Mouse (Mus musculus) lung, postnatal 10 days (tissue): ENCODE measurements around the gene Prf1.

Experiments used
- DNase-seq: peaks from one replicate; pipeline ENCODE4 v3.0.0; 2021

Gene Prf1

DNA sequence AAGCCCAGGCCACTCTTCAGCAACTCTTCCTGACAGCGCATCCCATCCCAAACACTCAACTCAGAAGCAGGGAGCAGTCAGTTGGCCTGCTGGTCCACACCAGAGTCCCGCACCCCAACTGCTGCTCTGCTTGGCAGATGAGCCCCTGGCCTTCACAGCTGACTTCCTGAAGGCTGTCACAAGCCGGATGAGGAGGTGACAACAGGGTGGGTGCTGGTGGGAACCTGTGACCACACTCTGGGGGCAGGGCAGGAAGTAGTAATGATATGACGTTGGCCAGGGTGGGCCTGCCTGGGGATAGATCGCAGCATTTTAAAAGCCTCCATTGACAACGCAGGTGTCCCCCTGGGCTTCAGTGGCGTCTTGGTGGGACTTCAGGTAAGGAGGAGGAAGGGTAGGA is at the start of gene Prf1:
Gene Prf1, plus strand, starts transcription at position 357 of the 400 bp plus-strand sequence.
- peak; percentile 38 for DNase-seq

DNA sequence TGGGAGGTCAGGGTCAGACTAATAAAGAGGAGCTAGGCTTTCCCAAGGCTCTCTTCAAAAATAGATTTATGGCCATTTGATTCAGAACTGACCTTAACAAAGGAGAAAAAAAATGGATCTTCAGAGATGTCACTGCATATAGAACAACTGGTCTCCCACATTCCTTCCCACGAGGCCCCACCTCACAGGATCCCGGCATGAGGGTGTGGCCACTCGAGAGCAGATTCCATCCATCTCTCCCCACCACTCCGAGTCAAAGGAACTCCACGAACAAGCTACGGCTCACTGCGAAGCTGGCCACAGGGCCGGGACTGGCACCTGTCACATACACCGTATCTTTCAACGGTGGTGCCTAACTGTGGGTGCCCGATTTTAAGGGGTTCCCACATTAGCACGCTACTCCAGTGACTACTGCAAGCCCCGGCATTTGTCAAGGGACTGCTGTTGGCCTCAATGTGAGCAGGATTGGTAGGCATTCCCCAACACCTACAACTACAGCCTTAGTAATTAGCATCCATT is 49.0 kb upstream of the Prf1 start:
- DNase-seq = no peak

DNA sequence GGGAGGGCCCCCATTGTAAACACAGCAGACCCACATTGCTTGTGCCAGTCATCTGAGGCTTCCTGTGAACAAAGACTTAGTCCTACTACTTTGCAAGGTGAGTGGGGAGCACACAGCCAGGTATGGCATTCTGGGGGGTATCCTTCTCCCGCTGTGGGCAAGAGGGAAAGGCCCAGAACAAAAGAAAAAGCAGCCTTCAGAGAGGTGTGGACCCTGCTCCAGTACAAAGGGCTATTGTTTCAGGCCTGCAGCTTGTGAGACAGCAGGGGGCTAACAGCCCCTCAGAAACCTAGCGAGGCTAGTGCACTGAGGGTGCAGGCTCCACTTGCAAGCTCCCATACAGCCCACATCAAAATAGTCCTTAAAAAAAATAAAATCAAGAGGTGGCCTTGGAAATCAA is 47.7 kb upstream of the Prf1 start:
- no peak for DNase-seq

DNA sequence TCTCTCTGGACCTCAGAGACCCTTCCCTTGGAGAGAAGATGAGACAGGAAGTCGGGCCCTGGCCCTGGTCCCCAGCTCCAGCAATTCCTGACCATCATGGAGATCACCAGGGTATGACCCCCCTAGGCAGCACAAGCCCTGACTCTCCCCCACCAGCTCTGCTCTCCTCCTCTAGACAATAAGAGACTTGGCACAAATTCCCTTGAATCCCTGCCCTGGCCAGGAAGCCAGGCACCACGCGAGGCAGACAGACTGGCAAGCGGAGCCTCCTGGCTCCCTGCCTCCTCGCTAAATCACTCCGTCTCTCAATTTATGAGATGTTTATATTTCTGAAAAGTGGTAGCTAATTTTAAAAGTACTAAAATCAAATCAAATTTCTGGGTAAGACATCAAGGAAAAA is 42.9 kb upstream of the Prf1 start:
- peak; percentile 80 for DNase-seq

DNA sequence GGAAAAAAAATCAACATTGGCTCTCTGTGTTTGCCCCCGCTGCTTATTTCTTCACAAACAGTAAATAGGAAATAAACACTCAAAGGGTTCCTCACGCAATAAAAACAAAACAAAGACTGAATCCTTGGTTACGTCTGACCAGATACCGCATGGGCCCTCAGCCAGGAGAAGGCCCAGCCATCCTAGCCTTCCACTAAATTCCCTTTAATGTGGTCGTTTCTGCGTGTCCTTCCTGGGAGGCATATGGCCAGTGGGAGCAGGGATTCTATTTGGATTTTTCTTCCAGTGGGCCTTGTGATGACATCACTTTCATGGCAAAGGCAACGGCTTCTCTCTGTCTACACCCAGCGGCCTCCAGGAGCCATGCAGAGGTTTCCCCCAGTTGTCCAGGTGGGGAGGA is 42.4 kb upstream of the Prf1 start:
- peak; percentile 52 for DNase-seq

DNA sequence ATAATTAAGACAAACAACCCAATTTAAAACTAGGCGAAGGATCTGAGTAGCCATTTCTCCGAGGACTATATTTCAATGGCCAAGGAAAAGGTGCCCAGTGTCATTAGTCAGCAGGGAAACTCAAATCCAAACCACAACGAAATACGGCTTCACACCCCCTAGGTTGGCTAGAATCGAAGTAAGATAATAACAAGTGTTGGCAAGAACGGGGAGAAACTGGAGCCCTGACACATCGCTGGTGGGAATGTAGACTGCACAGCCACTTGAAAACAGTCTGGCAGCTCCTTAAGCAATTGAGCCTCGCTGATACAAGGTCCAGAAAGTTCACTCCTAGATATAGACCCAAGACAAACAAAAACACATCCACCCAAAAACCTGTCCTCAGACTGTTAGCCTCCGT is 41.0 kb upstream of the Prf1 start:
- DNase-seq = no peak

DNA sequence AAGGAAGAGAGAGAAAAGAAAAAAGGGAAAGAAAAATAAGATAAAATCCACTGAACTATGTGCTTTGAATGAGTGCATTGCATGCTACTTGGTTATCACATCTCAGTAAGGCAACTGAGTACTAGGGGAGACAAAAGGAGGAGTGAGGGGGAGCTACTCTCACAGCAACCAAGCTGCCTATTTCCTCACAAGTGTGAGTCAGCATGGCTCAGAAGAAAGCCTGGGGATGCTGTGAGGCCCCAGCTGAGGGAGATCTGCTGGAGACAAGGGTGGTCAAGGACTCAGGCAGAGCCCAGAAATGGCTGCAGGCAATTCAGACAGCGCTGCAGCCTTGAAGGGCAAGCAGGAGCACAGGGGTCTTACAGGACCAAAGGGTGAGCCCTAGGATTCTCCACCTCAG is 39.5 kb upstream of the Prf1 start:
- DNase-seq = no peak

DNA sequence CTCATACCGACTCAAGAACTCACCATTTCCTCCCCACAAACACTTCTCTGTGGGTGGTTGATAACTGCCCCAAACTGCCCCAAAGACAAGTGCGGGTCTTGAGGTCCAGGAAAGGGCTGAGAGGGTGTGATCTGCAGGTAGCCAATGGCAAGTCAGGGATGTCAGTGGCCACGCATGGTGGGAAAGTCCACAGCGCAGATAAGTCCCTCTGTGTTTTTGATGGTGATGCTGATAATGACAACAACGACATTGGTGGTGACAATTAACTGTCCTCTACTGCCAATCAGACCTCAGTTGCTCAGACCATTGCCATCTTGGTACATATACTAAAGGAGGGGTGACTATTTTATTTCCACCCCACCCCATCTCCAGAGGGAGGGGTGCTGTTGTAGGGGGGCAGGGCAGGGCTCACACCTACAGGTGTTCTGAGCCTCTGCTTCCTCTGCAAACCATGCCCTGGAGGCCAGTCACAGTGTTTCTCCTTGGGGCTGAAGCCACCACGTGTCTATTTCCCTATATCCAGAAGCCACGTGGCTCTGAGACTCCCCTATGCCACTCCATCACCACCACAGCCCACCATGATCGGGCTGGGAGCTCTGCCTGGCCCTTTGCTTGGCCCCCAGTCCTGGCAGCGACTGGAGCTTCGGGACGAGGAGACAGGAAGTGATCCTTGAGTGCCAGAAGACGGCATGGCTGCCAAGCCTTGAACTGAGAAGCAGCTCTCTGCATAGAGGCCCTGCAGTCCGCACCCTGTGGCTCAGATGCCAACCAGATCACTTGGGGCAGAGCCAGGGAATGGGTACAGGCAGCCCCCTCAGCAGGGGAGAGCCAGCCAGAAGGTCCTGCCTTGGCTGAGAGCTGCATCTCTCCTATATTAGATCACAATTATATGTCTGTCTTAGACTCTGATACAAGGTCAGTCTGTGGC is 36.1 kb upstream of the Prf1 start:
- DNase-seq = peak; percentile 55

DNA sequence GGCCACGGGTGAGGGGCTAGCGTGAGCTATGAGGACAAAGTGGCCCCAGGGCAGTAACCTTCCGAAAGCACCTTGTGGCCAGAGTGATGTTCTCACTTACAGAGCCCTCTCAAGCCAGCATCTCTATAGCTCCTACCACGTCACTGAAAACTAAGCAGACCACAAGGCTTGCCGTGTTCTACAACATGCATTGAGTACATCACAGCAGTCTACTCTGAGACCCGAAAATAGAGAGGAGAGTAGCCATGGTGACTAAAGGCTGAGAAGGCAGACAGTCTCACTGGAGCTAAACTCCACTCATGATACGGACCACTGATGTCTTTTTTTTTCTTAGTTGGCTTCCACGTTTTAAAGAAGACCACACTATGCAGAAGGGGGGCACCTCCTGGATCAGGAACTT is 34.0 kb upstream of the Prf1 start:
- no peak for DNase-seq

DNA sequence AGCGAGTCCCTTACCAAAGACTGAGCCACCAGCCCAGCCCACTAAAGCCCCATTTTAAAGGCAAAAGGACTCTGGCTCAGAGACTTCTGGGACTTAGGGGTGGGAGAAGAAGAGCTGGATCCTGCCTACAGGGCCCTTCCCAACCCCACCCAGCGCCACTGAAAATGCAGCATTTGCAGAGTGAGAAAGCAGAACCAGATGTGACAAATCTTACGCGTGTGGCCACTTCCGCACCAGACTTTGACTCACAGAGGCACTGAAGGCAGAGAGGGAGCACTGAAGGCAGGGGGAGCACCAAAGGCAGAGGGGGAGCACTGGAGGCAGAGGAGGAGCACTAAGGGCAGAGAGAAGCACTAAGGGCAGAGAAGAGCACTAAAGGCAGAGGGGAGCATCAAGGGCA is 30.3 kb upstream of the Prf1 start:
- no peak for DNase-seq

DNA sequence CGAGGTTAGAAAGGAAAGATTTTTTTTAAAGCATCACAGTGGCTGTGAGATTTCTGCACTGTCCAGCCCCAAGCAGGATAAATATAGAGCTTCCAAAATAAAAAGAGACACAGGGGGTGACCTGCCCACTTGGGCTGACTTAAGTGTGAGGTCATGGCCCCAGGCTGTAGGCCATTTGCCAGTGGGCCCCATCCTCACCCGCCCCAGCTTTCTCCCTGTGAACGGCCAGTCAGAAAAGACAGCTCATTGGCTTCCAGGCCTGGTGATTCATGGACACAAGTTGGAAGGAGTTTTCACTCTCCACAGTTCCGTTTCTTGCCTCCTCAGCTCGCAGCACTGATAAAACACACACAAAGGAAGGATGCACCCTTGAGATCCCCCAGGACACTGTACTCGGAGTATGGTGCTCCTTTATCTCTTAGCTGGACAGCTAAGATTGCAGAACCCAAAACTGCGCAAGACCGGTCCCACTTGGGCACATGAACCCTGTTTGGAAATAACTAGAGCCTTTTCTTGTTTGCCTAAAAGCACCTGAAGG is 25.5 kb upstream of the Prf1 start:
- DNase-seq = no peak

DNA sequence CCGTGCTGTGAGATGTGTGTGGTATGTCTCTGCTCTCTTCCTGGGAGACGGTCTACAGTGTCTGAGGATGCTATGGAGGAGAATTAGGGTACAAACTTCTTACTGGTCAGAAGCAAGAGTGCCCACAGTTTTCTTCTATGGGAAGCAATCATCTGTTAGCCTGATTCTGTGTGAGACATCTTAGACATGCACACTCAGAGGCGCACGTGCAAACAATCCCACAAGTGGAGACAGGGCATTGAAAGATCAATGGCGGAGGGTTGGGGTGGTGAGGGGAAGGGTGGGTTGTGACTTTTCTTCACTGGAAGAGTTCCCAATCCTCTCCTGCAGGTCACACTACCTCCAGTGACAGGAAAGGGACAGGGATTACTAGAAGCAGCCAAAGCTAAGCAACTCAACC is 25.0 kb upstream of the Prf1 start:
- no peak for DNase-seq

DNA sequence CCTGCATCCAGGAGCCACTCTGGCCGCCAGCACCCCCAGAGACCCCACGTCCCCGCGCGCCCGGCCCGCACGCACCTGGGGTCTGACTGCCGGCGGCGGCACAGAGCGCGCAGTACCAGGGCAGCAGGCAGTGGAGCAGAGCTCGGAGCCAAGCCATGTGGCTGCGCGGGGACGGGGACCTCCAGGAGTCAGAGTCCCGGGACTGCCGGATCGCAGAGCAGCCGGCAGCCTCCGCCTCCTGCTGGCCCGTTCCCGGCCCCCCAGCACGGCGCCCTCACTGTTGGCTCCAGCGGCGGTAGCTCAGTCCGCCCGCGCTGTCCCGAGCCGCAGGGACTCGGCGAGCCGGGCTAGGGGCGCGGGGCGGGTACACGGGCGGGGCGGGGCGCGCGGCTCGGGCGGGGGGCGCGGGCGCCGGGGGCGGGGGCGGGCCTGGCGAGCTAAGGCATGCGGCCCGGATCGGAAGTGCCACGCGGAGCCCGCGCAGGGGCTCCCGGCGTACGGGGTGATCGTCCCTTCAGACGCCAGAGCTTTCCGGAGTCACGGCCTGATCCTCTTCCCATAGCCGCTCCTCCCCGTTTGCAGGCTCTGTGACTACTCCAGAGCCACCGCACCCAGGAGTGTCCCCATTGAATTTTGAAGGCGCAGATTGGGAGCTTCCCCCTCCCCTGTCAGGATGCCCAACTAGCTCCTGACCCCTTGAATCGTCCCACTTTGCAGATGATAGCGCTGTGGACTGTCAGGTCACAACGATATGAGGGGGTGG is 24.4 kb upstream of the Prf1 start, which contains the start of gene Adamts14:
Gene Adamts14, minus strand, starts transcription at position 358 of the 763 bp plus-strand sequence.
- DNase-seq = peak; percentile 54

DNA sequence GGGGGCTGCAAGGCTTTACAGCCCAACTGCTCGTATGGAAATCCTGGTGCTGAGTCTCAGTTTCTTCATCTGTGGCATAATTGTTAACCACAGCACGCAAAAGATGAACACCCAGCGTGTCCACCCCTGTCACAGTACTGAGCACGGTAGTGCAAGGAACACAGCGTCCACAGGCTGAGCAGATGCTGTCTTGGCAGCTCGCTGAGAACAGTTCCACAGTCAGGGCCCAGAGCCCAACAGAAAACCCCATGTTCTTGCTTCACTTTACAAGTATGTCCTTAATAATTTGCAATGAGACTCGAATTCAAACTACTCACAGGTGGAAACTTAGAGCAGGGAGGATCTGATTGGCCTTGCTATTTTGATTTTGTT is 23.8 kb upstream of the Prf1 start:
- peak; percentile 45 for DNase-seq

DNA sequence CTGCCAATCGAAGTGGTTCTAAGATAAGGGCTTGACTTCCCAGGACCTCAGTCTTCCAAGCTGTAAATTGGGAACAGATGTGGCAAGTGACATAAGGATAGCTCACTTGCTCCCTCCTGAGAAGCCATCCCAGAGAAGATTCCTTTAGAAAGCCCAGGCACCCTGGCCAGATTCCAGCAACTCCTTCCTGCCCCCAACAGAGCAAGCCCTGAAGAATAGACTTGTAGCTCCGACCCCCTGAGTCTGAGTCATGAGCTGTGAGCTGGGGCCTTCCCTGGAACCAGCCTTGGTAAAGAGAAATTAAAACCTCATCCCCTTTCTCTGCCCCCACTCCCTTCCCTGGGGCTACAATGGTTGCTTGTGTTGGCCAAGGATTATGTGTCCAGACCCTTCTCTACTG is 23.1 kb upstream of the Prf1 start:
- peak; percentile 29 for DNase-seq

DNA sequence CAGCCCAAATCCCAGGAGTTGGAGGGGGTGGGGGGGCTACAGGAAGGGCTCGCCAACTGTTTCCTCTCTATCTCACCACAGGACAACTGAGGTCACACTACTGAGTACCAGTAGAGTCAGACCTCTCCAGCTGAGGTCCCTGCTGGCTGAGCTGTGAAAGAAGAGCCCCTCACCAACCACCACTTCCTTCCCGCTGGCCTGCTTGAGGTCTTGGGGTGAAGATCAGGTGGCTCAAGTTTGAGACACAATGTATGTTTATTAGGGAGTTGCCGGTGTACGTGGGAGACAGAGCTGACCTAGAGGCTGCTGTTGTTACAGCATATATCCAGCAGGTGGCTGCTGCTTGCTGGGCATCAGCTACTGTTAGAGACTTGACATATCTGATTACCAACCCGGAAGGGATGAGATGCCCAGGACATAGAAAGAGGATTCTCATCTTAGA is 21.9 kb upstream of the Prf1 start:
- DNase-seq = peak; percentile 49

DNA sequence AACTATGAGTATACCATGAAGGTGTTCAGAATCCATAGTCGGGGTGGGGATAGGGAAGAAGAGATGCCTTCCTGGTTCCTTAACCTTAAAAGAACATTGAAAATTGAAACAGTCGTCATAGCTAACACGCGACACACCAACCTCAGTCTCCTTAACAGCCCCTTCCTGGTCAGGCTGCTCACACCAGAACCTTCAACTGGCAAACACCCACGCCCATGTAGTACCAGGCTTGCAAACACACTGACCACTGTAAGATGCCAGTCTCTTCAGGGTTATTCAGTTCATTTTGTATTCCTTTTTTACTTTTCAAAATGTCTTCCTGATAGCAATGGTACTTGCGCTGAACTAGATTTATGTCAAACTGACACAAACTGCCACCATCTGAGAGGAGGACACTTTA is 20.6 kb upstream of the Prf1 start:
- DNase-seq = no peak

DNA sequence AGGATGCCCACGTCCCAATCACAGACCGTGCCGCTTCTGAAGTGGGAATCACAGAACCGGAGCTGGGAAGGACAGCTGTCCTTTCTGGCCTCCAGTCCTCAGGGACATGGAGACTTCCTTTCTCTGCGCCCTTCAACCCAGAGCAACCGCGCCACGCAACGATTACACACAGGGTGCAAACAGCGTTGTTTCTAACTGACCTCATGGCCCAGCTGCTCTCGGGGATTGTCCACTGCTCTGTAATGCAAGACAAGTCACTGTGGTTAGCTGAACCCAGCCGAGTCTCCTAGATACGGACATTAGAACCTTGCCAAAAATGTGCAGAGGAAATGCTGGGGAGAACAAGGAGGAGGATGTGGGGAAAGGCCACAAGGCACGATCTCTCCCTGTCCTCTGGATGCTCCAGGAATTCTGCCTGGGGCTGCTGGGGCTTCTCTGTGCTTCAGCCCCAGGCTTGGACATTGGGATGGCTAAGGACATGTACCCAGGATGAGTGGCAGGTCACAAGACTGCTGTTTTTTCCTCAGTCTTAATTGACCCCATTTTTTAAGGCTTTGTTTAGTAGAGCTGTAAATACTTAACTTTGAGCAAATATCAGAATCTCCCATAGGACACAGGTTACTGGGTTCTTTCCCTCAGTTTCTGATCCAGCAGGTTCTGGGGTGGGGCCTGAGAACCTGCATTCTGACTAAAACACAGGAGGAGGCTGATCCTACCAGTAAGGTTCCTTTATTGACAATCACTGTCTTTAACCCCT is 19.5 kb upstream of the Prf1 start:
- DNase-seq = peak; percentile 75

DNA sequence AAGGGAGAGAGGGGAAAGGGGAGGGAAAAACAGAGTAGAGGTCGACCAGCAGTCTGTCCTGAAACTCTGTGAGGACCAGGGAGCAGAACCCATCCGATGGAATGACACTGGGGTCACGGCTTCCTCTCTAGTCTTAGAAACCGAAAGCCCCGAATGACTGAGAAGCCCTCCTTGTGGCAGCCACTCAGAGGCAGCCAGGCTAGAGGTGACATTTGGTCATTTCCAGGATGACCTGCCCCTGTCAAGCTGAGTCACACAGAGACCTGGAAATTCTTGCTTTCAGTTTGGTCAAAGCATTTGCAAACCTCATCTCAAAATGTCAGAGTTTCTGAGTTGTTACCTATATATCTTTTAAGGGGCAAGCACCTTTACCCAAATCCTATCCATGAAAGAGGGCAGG is 16.5 kb upstream of the Prf1 start:
- DNase-seq = no peak

DNA sequence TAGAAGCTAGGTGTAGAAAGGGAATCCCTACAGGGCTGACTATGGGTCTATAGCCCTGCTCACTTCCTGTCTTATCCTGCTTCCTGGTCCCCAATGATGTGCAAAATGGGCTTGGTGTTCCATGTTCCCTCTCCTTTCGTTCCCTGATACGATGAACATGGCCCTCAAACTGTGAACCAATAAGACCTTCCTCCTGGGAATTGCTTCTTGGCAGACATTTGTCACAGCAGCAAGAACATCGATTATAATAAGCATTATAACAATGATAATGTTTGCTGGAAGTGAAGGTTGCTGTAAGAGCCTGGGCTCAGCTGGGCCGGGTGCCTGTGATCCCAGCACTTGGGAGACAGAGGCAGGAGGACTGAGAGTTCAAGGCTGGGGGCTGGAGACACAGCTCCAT is 13.3 kb upstream of the Prf1 start:
- no peak for DNase-seq

DNA sequence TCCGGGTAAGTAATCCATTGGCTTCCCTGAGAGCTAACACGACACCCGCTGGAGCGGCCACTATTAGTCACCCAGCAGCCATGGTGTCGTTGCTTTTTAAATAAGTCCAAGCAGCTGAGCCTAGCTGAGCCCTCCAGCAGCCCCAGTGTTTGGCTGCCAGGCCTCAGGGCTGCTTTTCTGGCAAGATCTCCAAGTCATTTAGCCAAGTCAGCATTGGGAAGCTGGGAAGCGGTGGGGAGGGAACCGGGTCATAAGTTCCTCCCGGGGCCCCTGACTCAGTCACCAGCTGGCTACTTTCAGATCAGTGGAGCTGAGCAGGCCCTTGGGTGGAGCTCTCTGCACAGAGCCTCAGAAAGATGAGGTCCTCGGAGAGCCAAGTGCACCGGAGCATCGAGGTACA is 12.4 kb upstream of the Prf1 start:
- DNase-seq = peak; percentile 82

DNA sequence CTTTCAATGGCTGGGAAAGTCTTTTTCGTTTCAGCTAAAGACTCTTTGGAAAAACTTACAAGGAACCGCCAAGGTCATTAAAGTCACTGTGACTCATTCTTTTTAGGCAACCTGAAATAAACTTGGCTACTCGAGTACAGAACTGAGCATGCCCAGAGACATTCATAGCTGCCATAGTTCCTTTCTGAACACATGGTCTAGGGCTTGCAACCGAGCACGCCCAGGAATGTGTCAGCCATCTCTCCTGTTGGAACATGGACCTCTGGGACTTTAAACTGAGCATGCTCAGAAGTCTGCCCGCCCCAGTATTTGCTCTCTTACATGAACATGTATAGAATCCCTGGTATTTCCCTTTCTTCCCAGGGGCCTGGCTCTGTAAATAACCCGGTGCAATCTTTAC is 11.4 kb upstream of the Prf1 start:
- DNase-seq = peak; percentile 47

DNA sequence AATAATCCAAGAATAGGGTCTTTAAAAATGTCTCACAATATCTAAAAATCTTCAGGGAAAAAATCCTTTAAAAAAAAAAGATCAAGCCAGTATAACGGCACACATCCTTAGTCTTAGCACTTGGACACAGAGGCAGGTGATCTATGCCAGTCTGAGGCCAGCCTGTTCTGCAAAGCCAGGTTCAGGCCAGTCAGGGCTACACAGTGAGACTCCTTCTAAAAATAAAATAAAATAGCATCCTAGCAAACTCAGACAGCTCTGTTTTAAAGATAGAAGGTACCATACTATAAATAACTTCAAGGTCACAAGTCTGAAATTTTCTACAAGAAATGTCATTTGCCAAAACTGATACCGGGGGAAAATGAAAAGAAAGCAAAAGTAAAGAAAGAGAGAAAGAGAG is 7.6 kb upstream of the Prf1 start:
- DNase-seq = no peak
